Mouse (Mus musculus) forebrain, embryonic 13.5 days (tissue): Measurements from ENCODE around the gene Krt88. TPM values are rescaled to one million over a fixed set of nuclear protein-coding genes. Genes with fewer than 3 reads are reported as not detected.

Experiments
- ATAC-seq: fragments of 200-750 bp; cut with Nextera tagmentation; 2 replicates; pipeline ENCODE4 v1.8.0; 2017
- H3K27ac ChIP-seq: fragments of 300-500 bp; sonication (generic); 2 replicates; pipeline ENCODE4 v1.5.1; 2015; ENCODE audit warnings: inconsistent platforms, mild to moderate bottlenecking, moderate library complexity
- H3K27me3 ChIP-seq: fragments of 300-500 bp; sonication (generic); 2 replicates; pipeline ENCODE4 v1.6.1; 2015; ENCODE audit warnings: mild to moderate bottlenecking, inconsistent platforms
- H3K36me3 ChIP-seq: fragments of 300-500 bp; sonication (generic); 2 replicates; pipeline ENCODE4 v1.6.1; 2015; ENCODE audit warnings: mild to moderate bottlenecking, inconsistent platforms; ENCODE audit not compliant: poor library complexity, severe bottlenecking
- H3K4me1 ChIP-seq: fragments of 300-500 bp; sonication (generic); 2 replicates; pipeline ENCODE4 v1.6.1; 2015; ENCODE audit warnings: inconsistent platforms
- H3K4me2 ChIP-seq: fragments of 300-500 bp; sonication (generic); 2 replicates; pipeline ENCODE4 v1.6.1; 2015; ENCODE audit warnings: inconsistent platforms, mild to moderate bottlenecking, moderate library complexity
- H3K4me3 ChIP-seq: fragments of 300-500 bp; sonication (generic); 2 replicates; pipeline ENCODE4 v1.5.1; 2015; ENCODE audit warnings: mild to moderate bottlenecking, inconsistent platforms
- H3K9ac ChIP-seq: fragments of 300-500 bp; sonication (generic); 2 replicates; pipeline ENCODE4 v1.6.1; 2015; ENCODE audit warnings: mild to moderate bottlenecking, inconsistent platforms
- H3K9me3 ChIP-seq: fragments of 300-500 bp; sonication (generic); replicated peaks from 2 replicates; pipeline ENCODE4 v1.6.1; 2016; ENCODE audit warnings: inconsistent platforms
- WGBS: fragments of 180-500 bp; shearing (Covaris S2); methylation state at CpG from one replicate; pipeline ENCODE4 v1.1.7; 2015; 5-methylcytosine and 5-hydroxymethylcytosine counted together
- polyA plus RNA-seq: library from polyadenylated mRNA; unstranded; fragments of >200 nt; fragmentation: Nextera tagmentation; extraction: Ambion mirVana; gene quantifications from 2 replicates; pipeline ENCODE4 v1.2.1, GENCODE M21; 2015

Gene Krt88
- polyA plus RNA-seq, 1 experiment from 2014 or later = not detected

DNA sequence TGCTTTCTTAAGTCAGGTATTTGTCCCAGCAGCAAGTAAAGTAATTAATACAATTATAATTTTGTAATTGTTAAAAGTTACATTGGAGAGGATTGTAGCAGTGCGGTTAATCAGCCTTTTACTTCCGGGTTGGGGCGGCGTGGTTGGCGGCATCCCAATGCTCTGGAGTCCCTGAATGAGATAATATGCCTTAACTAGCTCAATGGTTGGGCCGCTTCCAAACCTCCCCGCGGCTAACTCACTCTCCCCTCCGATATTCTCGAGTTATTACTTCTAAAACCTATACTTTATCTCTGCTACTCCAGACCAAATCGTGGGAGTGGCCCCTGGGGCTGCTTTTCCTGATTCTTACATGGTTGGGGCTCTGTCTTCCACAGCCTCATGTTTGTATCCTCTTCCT, 972 bp upstream of the Krt88 start:
- WGBS = 67% methylated on average over 11 of the region's 11 CpGs
- H3K9me3 ChIP-seq = no peaks in the 10 kb centered on the region
- no peak overlapping the region for H3K9ac ChIP-seq
- H3K4me2 ChIP-seq = no peak overlapping the region
- no peaks in the 10 kb centered on the region for H3K36me3 ChIP-seq
- no peaks in the 10 kb centered on the region for H3K27me3 ChIP-seq
- H3K4me1 ChIP-seq = 0 out of 2 replicates have a peak, but pooled peaks cover 4% of the 10 kb centered on the region
- no peak overlapping the region for H3K27ac ChIP-seq
- no peak for ATAC-seq
- H3K4me3 ChIP-seq = no peak overlapping the region

DNA sequence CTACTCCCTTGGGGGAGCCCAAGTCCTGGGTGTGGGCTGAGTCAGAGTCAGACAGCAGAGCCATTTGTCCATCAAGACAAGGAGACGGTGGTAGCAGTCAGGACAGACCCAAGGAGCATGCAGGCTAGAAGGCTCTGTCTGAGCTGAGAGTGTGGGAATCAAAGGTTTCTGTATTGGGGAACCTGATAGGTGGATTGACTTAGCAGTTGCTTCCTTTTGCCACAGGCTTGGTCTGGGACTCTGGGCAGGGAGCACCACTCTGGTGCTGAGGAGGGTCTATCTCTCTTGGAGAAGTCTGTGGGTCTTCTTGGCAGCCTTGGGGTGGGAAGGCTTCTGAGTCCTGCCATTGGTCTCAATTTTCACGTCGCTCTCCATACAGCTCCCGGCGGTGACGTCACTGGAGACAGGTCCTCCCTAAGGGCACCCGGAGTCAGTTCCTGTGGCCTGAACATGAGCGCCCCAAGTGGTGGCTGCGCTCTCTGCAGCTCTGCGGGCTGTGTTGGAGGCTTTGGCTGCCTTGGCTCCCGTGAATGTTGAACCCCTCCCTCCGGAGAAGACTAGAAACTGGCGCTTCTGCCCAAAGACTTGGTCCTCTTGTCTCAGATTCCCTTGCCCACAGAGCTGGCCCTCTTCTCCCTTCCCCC, 5.7 kb downstream of the Krt88 start:
- Histone ChIP-seq H3K4me1 (peaks cover 1% of the 10 kb centered on the region; the same call in 1 of the 2 replicates), H3K27me3 (no peaks in the 10 kb centered on the region), H3K9ac (no peak overlapping the region), H3K27ac (no peak overlapping the region), H3K4me3 (no peak overlapping the region), H3K36me3 (no peaks in the 10 kb centered on the region), H3K9me3 (peaks cover 8% of the 10 kb centered on the region), H3K4me2 (peak overlapping the region; percentile 27)
- 7% methylated on average over 13 of the region's 13 CpGs for WGBS
- ATAC-seq = no peak; the same call in 1 of the 2 replicates

- Histone ChIP-seq H3K4me2 (no peak overlapping the region), H3K4me3 (no peak overlapping the region), H3K27me3 (no peaks in the 10 kb centered on the region), H3K9me3 (peaks cover 8% of the 10 kb centered on the region), H3K9ac (no peak overlapping the region), H3K27ac (no peak overlapping the region), H3K36me3 (no peaks in the 10 kb centered on the region), H3K4me1 (peaks cover 9% of the 10 kb centered on the region; the same call in 1 of the 2 replicates)
- 91% methylated on average over 8 of the region's 8 CpGs for WGBS
- ATAC-seq = no peak
Measured at GRCm38 (mm10) chr15:101454774-101455173, 7.2 kb downstream of the Krt88 start.

DNA sequence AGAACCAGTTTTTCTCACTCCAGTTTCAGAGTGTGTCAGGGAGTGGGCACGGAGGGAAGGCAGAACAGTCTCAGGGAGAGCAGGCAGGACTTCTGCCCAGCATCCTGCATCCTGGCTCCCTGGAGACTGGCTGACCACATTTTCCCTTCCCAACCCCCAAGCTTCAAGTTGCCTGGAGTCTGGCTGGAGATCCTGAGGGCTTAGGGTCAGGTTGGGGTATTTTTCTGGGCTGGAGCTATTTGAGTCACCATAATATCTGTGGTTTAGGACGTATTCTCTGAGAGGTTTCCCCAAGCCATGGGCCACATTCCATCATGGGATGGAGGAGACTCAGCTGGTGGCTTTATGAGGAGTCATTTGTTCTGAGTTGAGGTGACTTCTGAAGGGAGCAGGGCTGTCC, 7.7 kb downstream of the Krt88 start:
- H3K4me2 ChIP-seq = no peak overlapping the region
- H3K27me3 ChIP-seq = no peaks in the 10 kb centered on the region
- H3K9ac ChIP-seq = no peak overlapping the region
- H3K9me3 ChIP-seq = peaks cover 8% of the 10 kb centered on the region
- no peak overlapping the region for H3K4me3 ChIP-seq
- no peak for ATAC-seq
- H3K27ac ChIP-seq = no peak overlapping the region
- WGBS = 93% methylated on average over 2 of the region's 2 CpGs
- H3K4me1 ChIP-seq = peaks cover 9% of the 10 kb centered on the region; the same call in 1 of the 2 replicates
- H3K36me3 ChIP-seq = no peaks in the 10 kb centered on the region

GRCm38 (mm10) chr15:101455891-101456290, 8.3 kb downstream of the Krt88 start:
- 90% methylated on average over 6 of the region's 6 CpGs for WGBS

GRCm38 (mm10) chr15:101458361-101458930, 10.9 kb downstream of the Krt88 start:
- Histone ChIP-seq H3K27ac (no peak overlapping the region), H3K4me2 (no peak overlapping the region)
- 34% methylated on average over 16 of the region's 16 CpGs for WGBS

More at GRCm38 (mm10) chr15:101455891-101456290, 8.3 kb downstream of the Krt88 start:
- ATAC-seq = no peak
- peaks cover 9% of the 10 kb centered on the region; the same call in 1 of the 2 replicates for H3K4me1 ChIP-seq
- no peak overlapping the region for H3K4me2 ChIP-seq
- no peak overlapping the region for H3K9ac ChIP-seq
- H3K36me3 ChIP-seq = no peaks in the 10 kb centered on the region
- no peaks in the 10 kb centered on the region for H3K27me3 ChIP-seq
- peaks cover 8% of the 10 kb centered on the region for H3K9me3 ChIP-seq
- no peak overlapping the region for H3K4me3 ChIP-seq
- H3K27ac ChIP-seq = no peak overlapping the region

GRCm38 (mm10) chr15:101459283-101459682, 11.7 kb downstream of the Krt88 start:
- peaks cover 9% of the 10 kb centered on the region; the same call in 1 of the 2 replicates for H3K4me1 ChIP-seq
- H3K9ac ChIP-seq = no peak overlapping the region
- H3K4me3 ChIP-seq = no peak overlapping the region
- H3K36me3 ChIP-seq = no peaks in the 10 kb centered on the region
- ATAC-seq = no peak
- no peaks in the 10 kb centered on the region for H3K27me3 ChIP-seq
- H3K9me3 ChIP-seq = peaks cover 8% of the 10 kb centered on the region
- H3K4me2 ChIP-seq = no peak overlapping the region
- no peak overlapping the region for H3K27ac ChIP-seq
- 82% methylated on average over 14 of the region's 14 CpGs for WGBS

More at GRCm38 (mm10) chr15:101458361-101458930, 10.9 kb downstream of the Krt88 start:
- H3K27me3 ChIP-seq = no peaks in the 10 kb centered on the region
- peaks cover 8% of the 10 kb centered on the region for H3K9me3 ChIP-seq
- no peaks in the 10 kb centered on the region for H3K36me3 ChIP-seq
- ATAC-seq = no peak
- peaks cover 9% of the 10 kb centered on the region; the same call in 1 of the 2 replicates for H3K4me1 ChIP-seq
- H3K4me3 ChIP-seq = no peak overlapping the region
- H3K9ac ChIP-seq = no peak overlapping the region

- WGBS = 90% methylated on average over 13 of the region's 13 CpGs
- Histone ChIP-seq H3K36me3 (no peaks in the 10 kb centered on the region), H3K4me2 (no peak within 1 kb of the TSS), H3K4me3 (no peak within 1 kb of the TSS), H3K4me1 (peaks cover 3% of the 10 kb centered on the region; the same call in 1 of the 2 replicates), H3K27me3 (no peaks in the 10 kb centered on the region), H3K9ac (no peak within 1 kb of the TSS), H3K9me3 (no peaks in the 10 kb centered on the region), H3K27ac (no peak within 1 kb of the TSS)
- ATAC-seq = no peak
Measured at GRCm38 (mm10) chr15:101463651-101464050, 16.1 kb downstream of the Krt88 start, which contains the start of gene Krt81. TSS of gene Krt81 (minus strand) at chr15:101463751.

DNA sequence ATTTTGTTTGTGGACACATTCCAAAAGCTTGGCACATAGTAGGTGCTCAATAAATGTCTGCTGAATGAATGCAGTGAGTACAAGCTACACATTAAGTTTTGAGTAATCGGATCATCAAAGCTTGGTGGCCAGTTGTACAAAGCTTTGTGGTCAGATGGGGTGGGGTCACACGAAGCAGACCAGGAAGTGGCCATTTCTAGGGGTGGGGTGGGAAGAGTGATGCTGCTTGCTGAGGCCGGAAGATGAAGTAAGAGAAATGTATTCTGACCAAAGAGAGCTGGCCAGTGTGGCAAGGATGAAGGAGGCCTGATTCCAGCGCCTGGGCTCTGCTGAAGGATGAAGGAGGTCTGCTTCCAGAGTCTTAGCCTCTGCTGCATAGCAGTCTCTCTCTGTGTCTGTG, 21.5 kb downstream of the Krt88 start:
- no peaks in the 10 kb centered on the region for H3K27me3 ChIP-seq
- H3K4me1 ChIP-seq = no peaks in the 10 kb centered on the region
- H3K9ac ChIP-seq = no peak overlapping the region
- no peaks in the 10 kb centered on the region for H3K36me3 ChIP-seq
- no peak overlapping the region for H3K4me2 ChIP-seq
- 85% methylated on average over 4 of the region's 4 CpGs for WGBS
- H3K4me3 ChIP-seq = no peak overlapping the region
- no peaks in the 10 kb centered on the region for H3K9me3 ChIP-seq
- no peak for ATAC-seq
- H3K27ac ChIP-seq = no peak overlapping the region

DNA sequence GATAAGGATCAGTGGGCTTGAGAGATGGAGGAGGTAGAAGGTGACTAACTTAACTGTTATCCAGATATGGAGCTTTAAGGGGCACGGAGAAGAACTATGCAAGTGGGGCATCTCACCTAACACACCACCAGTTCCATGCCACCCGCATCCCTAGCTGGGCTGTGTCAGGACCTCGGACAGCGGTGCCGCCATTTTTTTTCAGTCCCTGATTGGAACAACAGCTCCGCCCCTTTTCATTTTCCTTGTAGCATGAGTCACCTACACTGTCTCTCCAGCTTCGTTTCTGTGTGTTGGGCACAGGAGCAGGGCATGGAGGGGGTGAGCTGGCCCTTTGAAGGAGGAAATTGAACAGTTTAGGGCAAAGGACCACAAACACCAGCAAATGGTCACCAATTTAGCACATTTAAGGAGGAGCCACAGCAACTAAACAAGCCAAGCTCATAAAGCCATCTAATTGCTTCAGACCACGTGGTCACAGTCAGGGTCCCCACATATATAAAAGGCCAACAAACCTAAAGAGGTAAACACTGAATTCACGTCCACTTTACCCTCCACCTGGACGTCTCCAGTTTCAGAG, 25.5 kb downstream of the Krt88 start, which contains the start of gene Krt86:
TSS of gene Krt86 (plus strand) at position 527 of the 577 bp plus-strand sequence.
- no peak for ATAC-seq
- 34% methylated on average over 10 of the region's 10 CpGs for WGBS
- H3K9me3 ChIP-seq = no peaks in the 10 kb centered on the region

DNA sequence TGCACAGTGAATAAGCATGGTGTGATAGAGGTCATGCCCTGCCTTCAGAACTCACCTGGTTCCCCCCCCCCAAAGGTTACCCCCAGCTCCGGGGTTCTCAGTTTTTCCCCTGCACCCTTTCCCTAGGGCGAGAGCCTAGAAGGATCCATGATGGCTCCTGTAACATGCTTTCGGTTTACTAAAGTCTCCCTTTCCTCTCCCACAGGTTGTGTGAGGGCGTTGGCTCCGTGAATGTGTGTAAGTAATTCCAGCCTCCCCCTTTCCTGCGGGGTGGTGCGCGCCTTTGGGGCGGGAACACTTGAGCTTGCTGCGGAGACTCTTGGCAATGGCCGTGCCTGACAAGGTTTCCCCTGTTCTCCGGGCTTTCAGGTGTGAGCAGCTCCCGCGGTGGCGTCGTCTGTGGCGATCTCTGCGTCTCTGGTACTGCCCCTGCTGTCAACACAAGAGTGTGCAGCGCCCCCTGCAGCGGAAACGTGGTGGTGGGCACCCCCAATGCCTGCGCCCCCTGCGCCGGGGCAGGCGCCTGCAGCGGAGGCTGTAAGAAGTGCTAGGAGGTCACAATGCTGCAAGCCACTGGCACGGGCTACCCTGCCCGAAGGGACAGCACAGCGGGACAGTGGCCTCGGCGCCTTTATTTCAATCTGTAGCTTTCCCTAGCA, 31.6 kb downstream of the Krt88 start:
- Histone ChIP-seq H3K36me3 (no peaks in the 10 kb centered on the region), H3K27ac (no peak overlapping the region), H3K9me3 (no peaks in the 10 kb centered on the region), H3K4me1 (peaks cover 11% of the 10 kb centered on the region), H3K9ac (peak overlapping the region; percentile 5), H3K4me2 (peak overlapping the region; percentile 66), H3K4me3 (peak overlapping the region; percentile 33), H3K27me3 (0 out of 2 replicates have a peak, but pooled peaks cover 6% of the 10 kb centered on the region)
- WGBS = 13% methylated on average over 31 of the region's 31 CpGs
- peak; percentile 36; the same call in 1 of the 2 replicates for ATAC-seq

More for the DNA sequence above, 25.5 kb downstream of the Krt88 start, which contains the start of gene Krt86:
- no peaks in the 10 kb centered on the region for H3K4me1 ChIP-seq
- H3K27ac ChIP-seq = no peak within 1 kb of the TSS
- no peak within 1 kb of the TSS for H3K4me3 ChIP-seq
- H3K36me3 ChIP-seq = no peaks in the 10 kb centered on the region
- H3K27me3 ChIP-seq = no peaks in the 10 kb centered on the region
- no peak within 1 kb of the TSS for H3K9ac ChIP-seq
- H3K4me2 ChIP-seq = no peak within 1 kb of the TSS
